Mouse (Mus musculus) cerebral cortex, adult 2 months (tissue): ENCODE data around the gene Pde4d.

Experiments used
- WGBS: fragments of 180-500 bp; shearing (Covaris S2); methylation state at CpG from one replicate; pipeline ENCODE4 v1.1.7; 2018; 5-methylcytosine and 5-hydroxymethylcytosine counted together

Pde4d gene

DNA sequence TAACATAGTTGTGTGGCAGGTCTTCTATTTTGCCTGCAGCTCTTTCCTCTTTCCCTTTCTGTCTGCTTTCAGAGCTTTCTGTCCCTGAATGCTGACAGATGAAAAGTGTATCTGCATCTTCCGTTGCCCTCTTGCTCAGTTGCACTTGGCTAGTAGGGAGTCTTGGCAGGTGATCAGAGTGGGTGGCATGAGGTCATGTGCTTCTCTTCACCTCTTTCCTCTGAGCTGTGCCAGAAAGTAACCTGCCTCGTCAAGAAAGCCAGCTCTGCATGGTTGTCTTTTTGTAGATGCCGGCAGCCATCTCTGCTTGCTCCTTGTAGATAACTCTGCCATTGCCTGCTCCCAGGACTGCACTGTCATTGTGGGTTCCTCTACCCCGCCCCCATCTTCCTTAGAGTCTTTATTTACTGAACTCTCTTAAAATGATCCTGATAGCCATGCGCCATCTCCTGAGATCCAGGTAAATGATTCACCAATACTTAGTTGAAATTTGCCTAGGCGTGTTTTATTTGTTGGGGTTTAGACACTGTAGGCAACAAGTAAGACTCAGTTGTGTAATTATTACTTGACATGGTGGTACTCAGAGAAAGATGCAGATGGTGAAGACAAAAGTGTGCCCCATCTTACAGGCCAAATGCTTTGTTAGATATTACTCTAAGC, 407.2 kb downstream of the Pde4d start:
- 89% methylated on average over 6 of the region's 6 CpGs for WGBS

GRCm38 (mm10) chr13:108859336-108859735, 409.6 kb downstream of the Pde4d start:
- 95% methylated on average over 3 of the region's 3 CpGs for whole genome bisulfite sequencing

DNA sequence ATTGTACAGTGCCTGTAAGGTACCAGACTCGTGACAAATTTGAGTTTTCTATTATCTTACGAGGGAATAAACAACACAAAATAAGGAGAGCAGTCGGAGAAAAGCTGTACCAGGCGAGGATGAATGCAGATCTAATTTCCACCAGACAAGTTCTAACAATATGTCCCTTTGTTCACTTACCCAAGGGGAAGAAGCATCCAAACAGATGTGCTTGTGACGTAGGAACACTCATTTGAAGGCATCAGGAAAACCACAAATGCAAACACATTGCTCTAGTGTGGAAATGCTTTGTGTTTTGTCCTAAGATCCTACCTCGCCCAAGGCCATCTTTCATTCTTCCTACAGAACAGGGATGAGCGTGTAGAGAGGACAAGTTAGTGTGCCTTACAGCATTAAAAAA, 411.0 kb downstream of the Pde4d start:
- 82% methylated on average over 7 of the region's 7 CpGs for WGBS

DNA sequence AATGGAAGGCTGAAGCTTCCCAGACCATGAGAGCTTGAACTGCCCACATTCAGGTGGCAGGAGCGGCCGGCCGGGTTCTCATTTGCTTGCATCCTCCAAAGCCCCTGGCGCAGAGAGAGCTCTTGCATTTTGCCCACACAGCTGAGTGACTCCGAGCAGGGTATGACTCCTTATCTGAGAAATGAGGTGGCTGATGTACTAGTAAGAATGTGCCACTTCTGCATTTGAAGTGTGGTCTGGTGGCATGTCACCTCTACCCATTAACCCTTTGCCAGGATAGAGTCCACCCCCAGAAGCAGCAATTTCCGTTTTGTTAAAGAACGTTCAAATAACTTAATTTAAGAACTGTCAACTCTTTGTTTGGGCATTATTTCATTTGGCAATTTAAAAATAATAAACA, 412.0 kb downstream of the Pde4d start:
- 91% methylated on average over 7 of the region's 7 CpGs for WGBS

DNA sequence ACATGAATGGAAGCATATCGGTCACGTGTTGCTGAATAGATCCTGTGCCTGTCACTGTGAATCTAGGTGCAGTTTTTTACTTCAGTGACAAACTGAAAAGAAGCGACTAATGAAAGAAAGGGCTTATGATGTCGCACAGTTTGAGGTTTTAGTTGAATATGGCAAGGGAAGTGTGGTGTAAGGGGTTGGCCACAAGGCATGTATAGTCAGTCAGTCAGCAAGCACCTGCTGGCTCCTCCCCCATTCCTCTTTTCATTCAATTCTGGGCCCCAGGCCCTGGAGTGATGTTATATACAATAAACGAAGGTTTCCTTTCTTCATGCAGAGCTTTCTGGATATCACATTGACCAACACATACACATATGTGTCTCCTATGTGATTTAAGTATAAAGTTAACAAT, 412.4 kb downstream of the Pde4d start:
- 84% methylated on average over 5 of the region's 5 CpGs for WGBS

DNA sequence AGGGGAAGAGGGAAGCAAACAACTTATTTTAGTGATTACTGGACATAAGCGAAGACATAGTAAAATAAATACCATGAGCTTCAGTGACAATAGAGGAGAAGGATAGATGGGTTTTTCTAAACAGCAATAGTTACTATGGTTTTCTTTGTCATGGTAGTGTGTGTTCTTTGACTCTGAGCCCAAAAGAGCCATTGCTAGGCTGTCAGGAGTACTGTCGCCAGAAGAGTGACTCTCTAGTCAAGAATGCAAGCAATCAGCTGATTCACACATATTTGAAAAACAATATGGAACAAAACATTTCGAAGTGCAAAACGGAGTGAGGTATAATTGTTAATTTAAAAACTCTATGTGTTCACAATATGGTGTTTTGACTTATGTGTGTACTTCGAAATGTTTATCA, 450.4 kb downstream of the Pde4d start:
- 73% methylated on average over 5 of the region's 5 CpGs for WGBS

GRCm38 (mm10) chr13:108905121-108905520, 455.4 kb downstream of the Pde4d start:
- 80% methylated on average over 2 of the region's 2 CpGs for WGBS

GRCm38 (mm10) chr13:108909193-108909592, 459.4 kb downstream of the Pde4d start:
- WGBS, result 92% methylated on average over 2 of the region's 2 CpGs

GRCm38 (mm10) chr13:108914626-108915025, 464.9 kb downstream of the Pde4d start:
- WGBS, result 53% methylated on average over 3 of the region's 3 CpGs

GRCm38 (mm10) chr13:108921146-108921545, 471.4 kb downstream of the Pde4d start:
- 88% methylated on average over 4 of the region's 4 CpGs for WGBS

GRCm38 (mm10) chr13:108934854-108935253, 485.1 kb downstream of the Pde4d start:
- 93% methylated on average over 3 of the region's 3 CpGs for WGBS

GRCm38 (mm10) chr13:108937272-108937671, 487.5 kb downstream of the Pde4d start:
- 75% methylated on average over 2 of the region's 2 CpGs for WGBS

DNA sequence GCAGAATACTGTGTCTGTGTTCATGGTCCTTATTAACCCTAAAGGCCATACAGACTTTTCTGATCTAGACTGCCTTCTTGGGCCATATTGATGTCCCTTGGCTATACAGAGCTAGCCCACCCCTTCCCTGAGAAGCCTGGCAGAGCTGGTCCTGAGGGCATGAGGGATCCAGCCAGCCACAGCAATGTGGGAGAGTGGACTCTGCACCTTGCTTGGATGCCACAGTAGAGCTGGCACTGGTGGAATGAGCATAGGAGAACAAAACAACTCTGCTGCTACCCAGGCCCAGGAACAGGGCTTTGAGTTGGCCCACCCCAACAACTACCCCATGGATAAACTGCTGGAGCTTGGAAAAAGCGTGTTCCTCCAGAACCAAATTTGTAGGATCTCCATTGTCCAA, 503.2 kb downstream of the Pde4d start:
- 89% methylated on average over 1 of the region's 1 CpGs for WGBS

DNA sequence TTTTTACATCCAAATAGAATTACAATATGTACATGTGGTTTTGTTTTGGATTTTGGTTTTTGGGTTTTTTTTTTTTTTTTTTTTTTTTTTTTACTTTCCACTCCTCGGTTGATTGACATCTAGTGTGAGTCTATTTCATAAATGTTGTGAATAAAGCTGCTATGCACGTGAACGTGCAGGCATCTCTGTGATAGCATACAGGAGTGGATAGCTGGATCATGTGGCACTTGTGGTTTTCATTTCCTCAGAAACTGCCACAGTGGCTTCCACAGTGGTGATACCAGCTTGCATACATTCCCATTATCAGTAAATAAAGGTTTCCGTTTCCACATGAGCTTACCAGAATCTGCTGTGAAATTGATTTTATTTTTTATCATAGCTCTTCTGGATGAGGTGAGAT, 506.3 kb downstream of the Pde4d start:
- WGBS, result 75% methylated on average over 4 of the region's 4 CpGs

- 90% methylated on average over 2 of the region's 2 CpGs for WGBS
These were observed 514.3 kb downstream of the Pde4d start for GRCm38 (mm10) chr13:108964056-108964455.

GRCm38 (mm10) chr13:108981144-108981543, 531.4 kb downstream of the Pde4d start:
- 100% methylated on average over 1 of the region's 1 CpGs for WGBS

- 62% methylated on average over 2 of the region's 2 CpGs for WGBS
These were observed 549.0 kb downstream of the Pde4d start for GRCm38 (mm10) chr13:108998739-108999138.

DNA sequence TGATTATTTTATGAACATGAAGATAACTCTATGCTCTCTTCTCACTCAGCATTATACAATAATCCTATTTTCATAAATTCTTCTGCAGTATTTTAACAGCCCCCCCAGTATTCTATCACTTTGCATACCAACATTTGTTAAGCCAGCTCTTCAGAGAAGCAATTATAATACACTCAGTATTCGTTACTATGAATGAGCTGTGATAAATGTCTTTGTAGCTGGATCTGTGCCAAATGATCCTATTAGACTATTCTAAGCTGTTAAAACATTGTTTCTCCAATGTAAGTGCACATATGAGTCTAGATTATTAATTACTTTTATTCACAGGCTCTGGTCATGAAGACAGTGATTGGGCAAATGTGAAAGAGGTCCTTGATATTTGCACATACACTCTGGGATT, 575.0 kb downstream of the Pde4d start:
- WGBS, result 53% methylated on average over 1 of the region's 1 CpGs

DNA sequence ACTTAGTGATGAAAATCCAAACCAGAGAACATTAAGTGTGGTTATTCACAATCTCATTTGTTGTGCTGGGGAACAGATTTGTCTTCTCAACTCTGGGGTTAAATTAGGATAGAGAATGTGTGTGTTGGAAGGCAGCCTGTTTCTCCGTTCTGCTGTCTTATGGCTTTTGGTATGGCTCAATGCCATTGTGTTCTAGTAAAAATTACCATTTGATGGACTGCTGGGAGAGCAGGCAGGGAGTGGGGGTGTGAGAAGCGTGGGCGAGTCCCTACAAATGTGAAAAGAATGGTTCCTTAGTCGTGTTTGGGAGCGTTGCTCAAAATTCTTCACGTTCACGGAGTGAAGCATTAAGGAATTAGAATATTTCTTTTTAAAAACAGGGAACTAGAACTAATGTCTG, 597.4 kb downstream of the Pde4d start:
- WGBS, result 28% methylated on average over 7 of the region's 7 CpGs

GRCm38 (mm10) chr13:109052805-109053204, 603.1 kb downstream of the Pde4d start:
- WGBS, result 31% methylated on average over 2 of the region's 2 CpGs

DNA sequence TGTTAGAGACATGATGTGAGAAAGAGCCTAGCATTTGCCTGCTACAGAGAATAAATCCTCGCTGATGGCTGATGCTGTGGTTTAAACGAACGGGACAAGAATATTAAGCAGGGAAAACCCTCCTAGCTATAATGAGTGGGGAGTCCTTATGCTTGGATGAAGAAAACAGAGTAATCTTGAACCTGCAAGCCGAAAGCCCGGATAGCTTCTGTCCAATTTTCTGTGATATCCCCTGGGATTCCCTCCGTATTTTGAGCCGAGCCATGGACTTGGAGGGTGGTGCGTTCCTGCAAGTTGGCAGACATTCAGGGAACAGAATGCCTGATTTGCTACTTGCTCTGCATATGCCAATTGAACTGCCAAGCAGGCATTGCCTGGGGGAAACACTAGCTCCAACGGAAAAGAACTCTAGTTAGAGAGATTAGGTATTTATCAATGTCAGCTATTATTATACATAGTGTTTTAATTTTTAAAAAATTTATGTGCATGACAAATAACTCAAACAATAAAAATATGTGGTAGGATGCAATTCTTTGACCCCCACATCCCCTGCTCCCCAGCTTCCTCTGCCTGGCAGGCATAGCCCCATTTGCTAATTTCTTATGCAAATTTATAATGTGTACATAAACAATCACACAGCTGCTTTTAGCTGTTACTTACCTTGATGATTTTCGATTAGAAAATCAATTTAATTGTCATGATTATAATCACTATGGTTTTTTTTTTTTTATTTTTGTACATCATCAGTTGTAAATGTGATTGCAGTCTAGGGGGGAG, 603.7 kb downstream of the Pde4d start:
- WGBS, result 15% methylated on average over 10 of the region's 10 CpGs

GRCm38 (mm10) chr13:109058045-109058444, 608.3 kb downstream of the Pde4d start:
- 70% methylated on average over 4 of the region's 4 CpGs for WGBS

GRCm38 (mm10) chr13:109066581-109067159, 616.9 kb downstream of the Pde4d start:
- WGBS, result 75% methylated on average over 4 of the region's 4 CpGs
